In the genomic region with DNA sequence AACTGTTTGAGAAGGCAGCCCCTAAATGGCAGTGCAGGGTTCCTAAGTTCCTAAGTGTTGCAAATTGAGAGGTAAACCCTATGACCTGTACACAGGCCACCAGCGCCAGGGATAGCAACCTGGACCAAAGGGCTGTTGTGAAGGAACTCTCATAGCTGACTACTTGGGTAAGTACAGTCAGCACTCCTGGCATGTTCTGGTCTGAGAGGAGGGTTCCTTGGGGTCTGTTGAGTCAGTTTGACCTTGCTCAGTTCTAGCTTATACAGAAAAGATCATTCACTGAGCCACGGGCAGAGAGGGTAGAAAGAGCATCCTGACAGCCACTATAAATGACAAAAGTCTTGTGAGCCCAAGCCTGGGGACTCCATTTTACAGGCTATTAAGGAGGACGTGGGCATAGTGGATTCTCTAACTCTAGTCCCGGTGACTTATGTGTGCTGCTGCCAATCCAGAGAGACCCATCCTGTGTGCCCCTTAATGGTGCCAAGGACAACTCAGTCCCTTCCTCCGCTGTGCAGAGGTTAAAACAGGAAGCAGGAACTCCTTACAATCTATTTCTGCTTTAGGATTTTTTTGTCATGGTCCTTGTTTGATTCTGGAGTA, we compare ENCODE assay signal across 9 mouse cellular contexts.
DNase-seq lines count a peak whose midpoint lies in the region; ATAC-seq and TF ChIP-seq lines count a peak whose summit lies in the region.
"Had no signal": no experiment of that assay in that cellular context is flagged by ENCODE, and none has a peak within 500 bp of the region (broad histone marks: within the 10 kb centered on the region; RNA-seq: fewer than 3 reads in every experiment).

No protein-coding gene starts in this region.

- no peak overlapping the region for H3K9ac ChIP-seq in hindbrain, embryonic 12.5 days
- H3K9ac ChIP-seq in midbrain, postnatal 0 days (replicated peaks; ENCODE audit: low read length, poor library complexity, severe bottlenecking) = no peak overlapping the region; the same call in 1 of the 2 replicates

- no peak overlapping the region for H3K27ac ChIP-seq in hindbrain, embryonic 12.5 days
- H3K27ac ChIP-seq in midbrain, postnatal 0 days (ENCODE audit: low read depth, low read length) = no peak overlapping the region

- peak; percentile 49 for DNase-seq in cerebellum, adult 9-10 months
- DNase-seq in embryo, embryonic 10 days (ENCODE audit: low spot score) = peak; percentile 4
- peak; percentile 33 for DNase-seq in midbrain, postnatal 0 days (ENCODE audit: low spot score)
- no peak for DNase-seq in lung, postnatal 36 days
- DNase-seq in urinary bladder, postnatal 14 days (ENCODE audit: low spot score) = no peak
- DNase-seq in T-cell, adult 2 months (ENCODE audit: low spot score) = no peak
- DNase-seq: lung, postnatal 4 days; thymus, adult 2 months had no signal

- no peak for ATAC-seq in hindbrain, embryonic 12.5 days (ENCODE audit: low FRiP score)
- no peak for ATAC-seq in midbrain, postnatal 0 days (ENCODE audit: low FRiP score)

- no peaks in the 10 kb centered on the region for H3K9me3 ChIP-seq in hindbrain, embryonic 12.5 days (replicated peaks)
- no peaks in the 10 kb centered on the region for H3K9me3 ChIP-seq in midbrain, postnatal 0 days (ENCODE audit: low read length)

- peak overlapping the region; percentile 69; the same call in 1 of the 2 replicates for H3K4me2 ChIP-seq in hindbrain, embryonic 12.5 days (replicated peaks)
- peak overlapping the region; percentile 38; the same call in 1 of the 2 replicates for H3K4me2 ChIP-seq in midbrain, postnatal 0 days (ENCODE audit: low read depth, low read length, poor library complexity, severe bottlenecking)

- H3K36me3 ChIP-seq in hindbrain, embryonic 12.5 days = no peaks in the 10 kb centered on the region
- no peaks in the 10 kb centered on the region for H3K36me3 ChIP-seq in midbrain, postnatal 0 days (ENCODE audit: insufficient read depth, low read length)

- peaks cover 33% of the 10 kb centered on the region for H3K27me3 ChIP-seq in hindbrain, embryonic 12.5 days
- H3K27me3 ChIP-seq in midbrain, postnatal 0 days (ENCODE audit: insufficient read depth, low read length) = 0 out of 2 replicates have a peak, but pooled peaks cover 12% of the 10 kb centered on the region

- H3K4me3 ChIP-seq in hindbrain, embryonic 12.5 days = no peak overlapping the region
- no peak overlapping the region for H3K4me3 ChIP-seq in midbrain, postnatal 0 days (ENCODE audit: low read depth, low read length)

- TF ChIP-seq CTCF in midbrain, postnatal 0 days (IDR thresholded peaks at IDR 0.05) = no peak

- WGBS in hindbrain, embryonic 12.5 days = 24% methylated on average over 5 of the region's 5 CpGs
- WGBS in midbrain, postnatal 0 days = 36% methylated on average over 5 of the region's 5 CpGs

- peaks cover 4% of the 10 kb centered on the region for H3K4me1 ChIP-seq in hindbrain, embryonic 12.5 days
- no peaks in the 10 kb centered on the region for H3K4me1 ChIP-seq in midbrain, postnatal 0 days (ENCODE audit: insufficient read depth, low read length)

Comparison
In these comparisons a context has a peak if more than half of its experiments do, and no peak if none do; other contexts are left out.
1. DNase-seq: peak in cerebellum, adult 9-10 months (single experiment), embryo, embryonic 10 days (single experiment) and midbrain, postnatal 0 days (single experiment); none in lung, postnatal 36 days (single experiment), urinary bladder, postnatal 14 days (single experiment) and T-cell, adult 2 months (single experiment).